Mouse (Mus musculus): ENCODE results near the gene Ints7.

DNA sequence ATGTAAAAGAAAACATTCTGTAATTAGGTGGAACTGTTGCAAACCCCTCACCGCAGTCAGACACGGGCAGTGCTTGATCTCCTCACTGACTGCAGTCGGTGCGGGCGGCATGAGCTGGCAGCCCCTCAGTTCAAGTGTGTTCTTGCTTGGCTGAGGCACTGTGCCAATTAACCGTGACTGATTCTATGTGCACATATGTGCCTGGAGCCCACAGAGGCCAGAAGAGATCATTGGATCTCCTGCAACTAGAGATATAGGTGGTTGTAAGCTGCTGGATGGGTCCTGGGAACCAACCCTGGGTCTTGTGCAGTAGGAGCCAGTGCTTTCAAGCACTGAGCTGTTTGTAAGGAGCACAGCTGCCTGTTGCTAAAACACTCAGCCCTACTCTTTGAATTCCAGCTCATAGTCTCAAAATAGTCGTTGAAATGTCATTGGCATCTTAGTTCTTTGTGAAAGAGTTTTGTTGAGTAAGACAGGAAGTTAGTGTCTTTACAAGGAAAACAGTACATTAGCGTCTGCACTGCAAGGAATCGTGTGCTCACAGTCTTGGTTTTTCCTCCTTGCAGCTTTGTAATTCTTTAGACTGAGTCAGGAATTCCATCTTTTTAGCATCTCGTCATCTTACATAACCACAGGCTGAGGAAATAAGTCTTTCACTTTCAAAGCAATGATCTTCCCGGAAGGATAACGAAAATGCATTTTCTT is 16.7 kb downstream of the Ints7 start:
- no peak for TF ChIP-seq POLR2A (IDR thresholded peaks at IDR 0.05; ENCODE audit: extremely low read depth, insufficient read depth, low read length)
- no peak for TF ChIP-seq CTCF (IDR thresholded peaks at IDR 0.05; ENCODE audit: low read depth, low read length)

Measured in liver, adult 2 months (tissue).